Mouse (Mus musculus): ENCODE results near the gene Trim8.
A peak's percentile ranks its signal among the peaks of the same experiment; 100 is the strongest.

The Trim8 gene

GRCm38 (mm10) chr19:46525691-46526631, 24.5 kb downstream of the Trim8 start:
- DNase-seq = peak; percentile 35

GRCm38 (mm10) chr19:46527632-46528528, 26.4 kb downstream of the Trim8 start:
- peak; percentile 41 for DNase-seq

GRCm38 (mm10) chr19:46528529-46529213, 27.2 kb downstream of the Trim8 start:
- peak; percentile 75 for DNase-seq

GRCm38 (mm10) chr19:46529601-46530448, 28.3 kb downstream of the Trim8 start:
- peak; percentile 29 for DNase-seq

- peak; percentile 11 for DNase-seq
Measured at GRCm38 (mm10) chr19:46530449-46530990, 29.0 kb downstream of the Trim8 start.

GRCm38 (mm10) chr19:46531071-46532030, 29.8 kb downstream of the Trim8 start:
- peak; percentile 21 for DNase-seq

- DNase-seq = peak; percentile 40
Measured at GRCm38 (mm10) chr19:46532031-46532688, 30.7 kb downstream of the Trim8 start.

GRCm38 (mm10) chr19:46533066-46533465, 31.6 kb downstream of the Trim8 start:
- DNase-seq = no peak

- no peak for DNase-seq
Measured at GRCm38 (mm10) chr19:46533525-46533924, 32.0 kb downstream of the Trim8 start.

- DNase-seq = no peak
Measured at GRCm38 (mm10) chr19:46534542-46535098, 33.1 kb downstream of the Trim8 start.

GRCm38 (mm10) chr19:46537357-46537756, 35.9 kb downstream of the Trim8 start:
- no peak for DNase-seq

- no peak for DNase-seq
Measured at GRCm38 (mm10) chr19:46538213-46538612, 36.7 kb downstream of the Trim8 start.

- DNase-seq = no peak
Measured at GRCm38 (mm10) chr19:46542750-46543149, 41.2 kb downstream of the Trim8 start.

- DNase-seq = no peak
Measured at GRCm38 (mm10) chr19:46547565-46547964, 46.1 kb downstream of the Trim8 start.

- DNase-seq = no peak
Measured at GRCm38 (mm10) chr19:46548110-46548509, 46.6 kb downstream of the Trim8 start.

- DNase-seq = no peak
Measured at GRCm38 (mm10) chr19:46550385-46550784, 48.9 kb downstream of the Trim8 start.

- DNase-seq = no peak
Measured at GRCm38 (mm10) chr19:46552496-46552895, 51.0 kb downstream of the Trim8 start.

GRCm38 (mm10) chr19:46553541-46553955, 52.0 kb downstream of the Trim8 start:
- DNase-seq = no peak

GRCm38 (mm10) chr19:46558009-46558408, 56.5 kb downstream of the Trim8 start:
- no peak for DNase-seq

Measured in cerebellum, adult 11-12 months (tissue).